Mouse (Mus musculus) erythroid progenitor cell, adult 5-6 weeks (primary cell): ENCODE results near the gene Itpkb. TPM values are rescaled to one million over a fixed set of nuclear protein-coding genes. Genes with fewer than 3 reads are reported as not detected.

Experiments
- ATAC-seq: replicated peaks from 2 replicates; pipeline ENCODE4 v1.8.0; 2016; ENCODE audit warnings: moderate number of reproducible peaks, mild to moderate bottlenecking, moderate TSS enrichment, inconsistent platforms; ENCODE audit not compliant: poor library complexity, low FRiP score, severe bottlenecking
- total RNA-seq, 2 experiments: library from RNA; stranded (forward) in 1 of 2; stranded (reverse) in 1 of 2; fragments of 150-400 nt in 1 of 2; fragments of 186-747, 209-891 nt in 1 of 2; gene quantifications; 2 replicates each; pipeline versions ENCODE4 v1.2.3 to v1.2.4; 2015 to 2017; ENCODE audit warnings: low replicate concordance in 2 of 2

Gene Itpkb
- total RNA-seq, 2 experiments from 2014 or later = 2.5 to 2.6 TPM

DNA sequence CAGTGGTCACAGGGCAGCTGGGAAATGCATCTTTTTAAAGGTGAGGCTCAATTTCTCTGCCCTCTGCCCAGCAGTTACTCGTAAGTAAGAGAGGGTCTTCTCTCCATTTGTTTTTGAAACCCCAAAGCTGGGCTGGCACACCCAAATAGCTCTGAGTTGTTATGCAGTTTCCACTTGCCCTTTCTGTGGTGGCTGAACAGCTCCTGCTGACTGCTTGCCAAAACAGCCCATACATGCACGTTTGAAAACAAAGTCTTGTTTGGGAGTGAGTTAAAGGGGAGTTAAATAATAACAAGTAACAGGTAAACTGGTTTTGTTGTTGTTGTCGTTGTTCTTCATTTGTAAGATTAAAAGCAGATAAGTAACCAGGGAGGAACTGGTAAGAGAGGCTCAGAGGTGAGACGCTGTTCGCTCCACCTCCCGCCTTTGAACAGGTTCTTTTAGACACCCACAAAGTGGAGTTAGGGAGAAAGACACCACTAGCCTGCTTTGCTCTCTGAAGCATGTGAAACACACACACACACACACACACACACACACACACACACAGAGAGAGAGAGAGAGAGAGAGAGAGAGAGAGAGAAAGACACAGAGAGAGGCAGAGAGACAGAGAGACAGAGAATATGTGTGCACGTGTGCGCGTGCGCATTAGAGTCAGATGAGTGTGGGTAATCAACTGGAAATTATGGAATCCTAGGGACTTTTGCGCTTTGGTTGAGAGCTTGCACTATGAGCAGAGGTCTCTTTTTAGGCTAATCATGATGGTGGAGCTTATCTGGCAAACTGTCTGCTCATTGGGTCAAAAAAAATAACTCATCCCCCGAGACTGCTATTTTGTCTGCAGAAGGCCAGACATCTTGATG is 5.5 kb downstream of the Itpkb start:
- ATAC-seq = no peak

DNA sequence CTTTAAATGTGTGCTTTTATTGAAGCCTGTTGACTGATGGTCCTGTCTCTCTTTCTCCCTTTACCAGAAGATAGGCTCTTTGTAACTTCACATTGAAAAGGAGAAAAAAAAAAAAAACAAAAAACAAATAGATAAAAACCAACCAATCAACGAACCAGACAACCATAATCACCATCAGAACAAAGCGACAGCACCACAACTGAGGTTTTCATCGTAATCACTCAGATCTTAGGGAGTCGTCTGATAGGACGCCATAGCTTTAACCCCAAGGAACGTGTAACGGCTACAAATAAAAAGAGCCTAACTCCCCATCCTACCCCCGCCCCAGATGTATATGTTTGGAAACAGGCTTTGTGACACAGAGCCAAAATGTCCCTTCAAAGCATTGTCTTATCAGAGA is 8.1 kb downstream of the Itpkb start:
- no peak for ATAC-seq

DNA sequence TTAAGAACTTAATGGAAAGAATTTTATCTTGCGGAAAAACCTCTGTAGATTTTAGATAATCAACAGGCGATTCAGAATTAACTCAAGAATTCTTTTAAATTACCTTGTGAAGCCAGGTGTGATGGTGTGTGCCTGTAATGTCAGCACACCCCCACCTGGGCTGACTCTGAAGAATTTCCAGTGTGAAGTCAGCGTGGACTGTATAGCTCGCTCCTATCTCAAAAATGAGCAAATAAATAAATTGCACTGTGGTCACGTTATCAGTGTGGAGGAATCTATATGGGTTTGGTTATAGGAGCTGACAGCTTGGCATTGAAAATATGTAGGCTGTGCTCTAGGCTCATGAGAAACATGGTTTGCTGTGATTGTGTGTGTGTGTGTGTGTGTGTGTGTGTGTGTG is 8.9 kb downstream of the Itpkb start:
- ATAC-seq = no peak

DNA sequence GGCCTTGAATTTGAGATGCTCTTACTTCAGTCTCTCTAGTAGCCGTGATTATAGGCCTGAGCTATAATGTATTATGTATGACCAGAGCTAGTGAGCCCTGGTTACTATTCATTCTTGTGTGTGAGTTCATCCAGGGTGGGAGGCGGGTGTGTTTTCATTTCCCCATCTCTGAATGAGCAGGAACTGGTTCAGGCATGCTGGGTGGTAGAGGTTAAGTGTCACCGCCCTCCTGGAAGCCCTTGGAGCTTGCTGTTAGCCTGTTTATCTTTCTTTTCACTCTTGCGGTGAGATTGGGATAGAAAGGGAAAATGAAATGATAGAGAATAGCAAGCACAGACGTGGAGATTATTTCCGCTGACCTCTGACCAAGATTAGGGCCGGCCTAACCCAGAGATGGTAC is 12.7 kb downstream of the Itpkb start:
- no peak for ATAC-seq

DNA sequence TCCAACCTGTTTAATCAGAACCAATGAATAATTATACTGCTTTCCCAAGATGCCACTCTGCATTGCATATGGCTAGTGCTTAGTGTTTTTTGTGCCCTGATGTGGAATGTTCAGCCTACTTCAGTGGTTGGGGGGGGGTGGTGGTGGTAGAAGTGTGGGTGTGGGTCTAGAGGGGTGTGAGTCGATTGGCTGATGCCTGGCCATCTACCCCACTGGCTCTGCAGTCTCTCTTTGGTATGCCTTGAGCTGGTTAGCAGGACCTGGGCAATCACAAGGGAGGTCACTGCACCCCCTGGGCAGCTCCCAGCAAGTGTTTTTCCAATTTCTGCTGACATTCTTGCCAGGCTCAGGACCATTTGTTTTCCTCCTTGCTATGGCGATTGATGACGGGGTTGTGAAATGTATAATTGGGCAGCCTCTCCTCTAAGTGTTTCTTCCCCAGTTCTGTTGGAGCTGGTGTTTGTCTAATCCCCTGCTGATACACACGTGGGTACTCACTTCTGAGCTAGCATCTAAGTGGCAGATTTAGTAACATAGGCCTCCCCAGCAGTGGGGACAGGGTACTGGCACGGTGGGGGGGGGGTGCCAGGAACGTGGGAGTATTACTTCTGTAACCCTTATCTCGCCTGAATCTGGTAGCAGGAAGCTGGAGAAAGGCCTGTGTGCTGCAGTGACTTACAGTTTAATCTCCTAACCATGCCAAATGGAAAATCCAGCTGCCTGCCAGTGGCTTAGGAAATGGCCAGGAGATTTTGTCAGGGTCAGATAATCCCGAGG is 13.3 kb downstream of the Itpkb start:
- ATAC-seq = no peak

DNA sequence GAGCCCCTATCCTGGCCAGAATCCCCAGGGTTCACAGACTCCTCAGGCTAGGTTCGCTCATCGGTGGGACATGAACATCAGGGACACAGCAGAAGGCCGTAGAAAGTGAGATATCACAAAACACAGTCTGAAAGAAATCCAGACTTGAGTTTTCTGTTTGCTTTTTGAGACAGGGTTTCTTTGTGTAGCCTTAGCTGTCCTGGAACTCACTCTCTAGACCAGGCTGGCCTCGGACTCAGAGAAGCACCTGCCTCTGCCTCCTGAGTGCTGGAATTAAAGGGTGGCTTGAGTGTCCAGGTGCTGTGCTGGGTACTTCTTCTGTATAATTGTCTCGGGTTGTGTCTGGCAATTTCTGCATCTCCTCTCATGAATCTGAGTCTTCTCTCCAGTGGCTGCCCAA is 14.8 kb downstream of the Itpkb start:
- ATAC-seq = no peak

DNA sequence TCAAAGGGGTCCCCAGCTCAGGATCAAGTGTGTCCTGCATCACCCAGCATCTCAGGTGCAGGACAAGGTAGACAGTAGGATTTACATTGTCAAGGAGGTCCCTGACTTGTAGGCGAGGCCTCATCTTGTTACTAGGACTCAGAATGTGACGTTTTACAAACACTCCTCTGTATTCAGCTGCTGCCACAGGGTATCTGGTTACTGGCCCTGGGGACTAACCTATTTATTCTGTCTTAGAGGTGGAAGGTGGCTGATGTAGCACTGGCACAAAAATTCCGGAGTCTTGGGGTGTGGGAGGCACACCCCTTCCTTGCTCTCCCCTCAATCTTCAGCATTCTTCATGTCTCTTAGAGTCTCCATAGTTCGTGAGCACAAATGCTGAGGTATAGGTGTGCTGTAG is 16.8 kb downstream of the Itpkb start:
- ATAC-seq = no peak

DNA sequence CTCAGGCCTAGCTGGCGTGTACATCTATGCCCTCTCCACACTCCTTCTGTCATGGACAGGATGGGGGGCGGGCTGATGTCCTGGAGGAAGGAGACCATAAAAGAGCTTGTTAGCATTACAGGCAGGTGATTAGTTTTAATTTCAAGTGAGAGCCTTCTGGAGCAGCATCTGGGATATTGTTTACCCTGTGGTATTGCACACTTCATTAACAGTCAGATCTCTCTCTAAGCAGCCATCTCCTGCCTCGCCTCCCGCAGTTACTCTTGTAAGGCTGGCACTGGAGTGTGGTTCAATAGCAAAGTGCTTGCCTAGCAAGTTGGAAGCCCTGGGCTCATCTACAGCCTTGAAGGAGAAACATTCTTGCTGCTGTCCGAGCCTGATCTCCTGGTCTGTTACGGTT is 17.6 kb downstream of the Itpkb start:
- ATAC-seq = no peak

DNA sequence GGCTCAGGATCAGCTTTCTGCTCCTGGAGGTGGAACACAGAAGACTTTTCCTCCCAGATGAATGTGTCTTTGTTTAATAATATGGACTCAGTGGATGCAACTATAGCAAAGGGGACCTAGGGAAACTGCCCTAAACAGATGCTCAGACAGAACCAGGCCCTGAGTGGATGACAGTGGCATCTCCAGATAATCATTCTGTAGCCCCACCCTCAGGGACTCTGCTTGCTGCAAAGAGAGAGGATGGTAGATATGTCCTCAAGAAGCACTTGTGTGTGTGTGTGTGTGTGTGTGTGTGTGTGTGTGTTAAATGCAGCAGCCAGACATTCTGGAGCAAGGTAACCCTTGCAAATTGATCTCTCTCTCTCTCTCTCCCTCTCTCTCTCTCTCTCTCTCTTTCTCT is 18.8 kb downstream of the Itpkb start:
- ATAC-seq = no peak

DNA sequence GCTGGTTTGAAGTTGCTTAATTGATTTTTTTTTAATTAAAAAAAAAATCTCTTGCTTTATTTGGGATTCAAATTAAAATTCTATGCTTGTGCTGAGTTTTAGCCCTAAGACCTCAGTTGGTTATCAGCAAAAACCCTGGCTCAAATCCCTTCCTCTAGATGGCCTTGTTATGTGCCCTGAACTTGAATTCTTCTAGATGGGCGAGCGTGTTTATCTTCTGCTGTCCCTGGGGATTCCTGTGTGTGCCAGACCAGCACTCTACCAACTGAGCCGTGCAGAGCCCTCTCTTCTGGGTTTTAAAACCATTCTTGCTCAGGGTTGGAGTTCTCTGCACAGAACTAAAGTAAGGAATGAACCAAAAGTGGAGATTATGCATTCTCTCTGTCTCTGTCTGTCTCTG is 22.0 kb downstream of the Itpkb start:
- ATAC-seq = no peak

DNA sequence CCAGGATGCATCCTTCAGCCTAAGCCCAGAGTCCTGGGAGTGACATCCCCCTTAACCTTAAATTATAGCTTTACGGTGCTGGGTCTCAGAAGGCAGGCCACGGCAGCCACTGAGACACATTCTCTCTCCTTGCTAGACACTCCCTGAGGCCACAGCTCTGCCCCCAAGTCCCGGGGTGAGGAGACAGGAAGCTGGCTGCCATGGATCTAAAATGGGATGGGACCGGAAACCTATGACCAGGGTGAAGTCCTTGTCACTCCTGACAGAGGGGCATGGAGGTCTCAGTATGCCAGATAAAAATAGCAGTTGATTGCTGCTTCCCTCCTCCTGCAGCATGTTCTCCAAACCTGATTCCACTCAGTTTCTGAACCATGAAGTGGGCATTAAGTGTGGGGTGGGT is 23.8 kb downstream of the Itpkb start:
- ATAC-seq = no peak

DNA sequence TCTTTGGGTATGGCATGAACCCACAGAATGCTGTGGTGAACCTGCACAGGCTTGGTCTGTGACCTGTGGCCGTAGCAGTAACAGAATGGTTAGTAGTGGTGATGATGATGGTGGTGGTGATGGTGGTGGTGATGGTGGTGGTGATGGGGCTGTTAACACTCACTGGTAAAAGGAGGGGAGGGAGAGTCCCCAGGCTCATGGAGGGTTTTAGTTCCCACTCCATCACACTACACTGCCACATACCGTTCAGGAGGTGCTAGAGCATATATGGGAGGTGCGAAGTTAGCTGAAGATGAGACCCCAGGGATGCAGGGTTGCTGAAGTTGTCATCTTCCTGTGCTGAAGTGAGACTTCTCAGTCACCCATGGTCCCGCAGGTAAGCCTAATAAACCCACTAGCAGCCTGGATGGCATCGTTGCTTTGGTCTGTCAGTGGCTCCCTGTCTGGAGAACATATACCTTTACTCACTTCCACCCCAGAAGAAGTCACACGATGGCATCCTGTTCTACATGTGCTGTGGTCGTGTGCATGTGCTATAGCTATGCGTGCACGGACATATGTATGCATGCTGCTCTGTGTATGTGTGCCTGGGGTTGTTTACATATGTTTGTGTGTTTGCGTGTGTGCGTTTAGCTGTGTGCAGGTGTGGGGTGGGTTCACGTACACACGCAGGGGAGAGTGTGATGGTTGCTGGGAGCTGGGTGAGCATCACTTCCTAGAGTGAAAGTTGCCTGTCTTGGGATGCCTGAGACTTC is 24.9 kb downstream of the Itpkb start:
- no peak for ATAC-seq

DNA sequence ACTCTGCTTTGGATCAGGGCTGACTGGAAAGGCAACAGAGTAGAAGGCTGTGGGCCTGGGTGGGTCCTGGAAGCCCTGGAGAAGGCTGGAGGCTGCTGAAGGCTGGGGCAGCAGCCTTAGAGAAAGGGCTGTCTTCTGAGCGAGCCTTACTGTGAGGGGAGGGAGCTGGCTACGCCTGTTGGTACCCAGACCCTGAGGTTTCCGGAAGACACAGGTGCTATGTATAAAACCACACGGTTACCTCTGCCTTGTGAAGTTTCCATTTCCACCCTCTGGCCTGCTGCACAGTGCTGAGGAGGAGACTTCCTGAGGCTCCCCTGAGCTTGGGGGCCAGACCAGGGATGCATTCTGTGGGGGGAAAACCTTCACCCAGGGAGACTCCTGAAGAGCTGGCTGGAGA is 25.9 kb downstream of the Itpkb start:
- ATAC-seq = no peak

DNA sequence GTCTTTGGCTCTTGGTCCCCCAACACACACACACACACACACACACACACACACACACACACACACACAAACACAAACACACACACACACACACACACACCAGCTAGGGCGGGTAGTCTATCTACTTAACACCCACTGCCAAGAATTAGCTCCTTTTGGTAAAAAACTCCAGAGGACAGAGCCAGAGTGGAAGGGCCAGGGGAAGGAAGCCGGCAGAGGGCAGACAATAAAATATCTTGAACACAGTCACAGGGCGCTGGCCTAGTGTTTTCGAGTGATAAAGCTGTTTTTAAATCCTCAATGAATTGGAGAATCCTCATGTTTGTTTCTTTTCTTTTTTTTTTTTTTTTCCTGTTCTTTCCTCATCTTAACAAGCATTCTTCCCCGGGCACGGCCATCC is 26.6 kb downstream of the Itpkb start:
- no peak for ATAC-seq

DNA sequence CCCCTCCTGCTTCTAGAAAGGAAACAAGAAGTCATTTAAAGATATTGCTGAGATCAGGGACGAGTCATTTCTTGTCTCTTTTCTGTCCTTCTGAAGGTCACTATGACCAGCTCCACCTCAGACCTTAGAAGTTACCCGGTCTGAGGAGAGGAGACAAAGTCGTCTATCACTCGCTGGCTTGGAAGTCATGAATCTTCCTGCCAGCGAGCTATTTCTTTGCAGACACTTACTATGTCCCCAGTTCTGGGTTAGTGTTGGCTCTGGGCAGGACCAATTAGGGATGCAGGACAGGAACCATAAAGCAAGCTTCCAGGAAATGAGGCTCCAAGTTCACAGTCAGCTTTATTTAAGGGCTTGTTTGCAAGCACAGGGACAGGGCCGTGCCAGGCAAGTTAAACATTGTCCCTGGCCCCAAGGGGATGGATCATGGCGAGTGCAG is 27.6 kb downstream of the Itpkb start:
- no peak for ATAC-seq

DNA sequence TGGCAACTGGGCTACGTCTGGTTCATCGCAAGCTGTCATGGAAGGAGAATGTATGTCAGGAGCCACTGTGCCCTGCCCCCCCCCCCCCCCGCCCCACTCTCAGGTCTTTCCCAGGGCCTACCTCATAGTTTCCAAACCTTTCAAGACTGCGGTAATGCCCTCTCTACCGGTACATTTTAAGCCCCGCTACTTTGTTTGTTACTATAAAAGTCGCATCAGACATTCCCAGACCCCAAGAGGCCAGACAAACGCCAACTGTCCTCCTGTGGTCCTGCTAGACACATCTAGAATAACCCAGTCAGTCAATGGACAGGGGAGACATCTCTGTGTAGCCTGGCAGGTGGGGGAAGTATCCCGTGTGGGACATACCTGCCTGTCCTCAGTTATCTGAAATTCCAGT is 28.2 kb downstream of the Itpkb start:
- no peak for ATAC-seq

DNA sequence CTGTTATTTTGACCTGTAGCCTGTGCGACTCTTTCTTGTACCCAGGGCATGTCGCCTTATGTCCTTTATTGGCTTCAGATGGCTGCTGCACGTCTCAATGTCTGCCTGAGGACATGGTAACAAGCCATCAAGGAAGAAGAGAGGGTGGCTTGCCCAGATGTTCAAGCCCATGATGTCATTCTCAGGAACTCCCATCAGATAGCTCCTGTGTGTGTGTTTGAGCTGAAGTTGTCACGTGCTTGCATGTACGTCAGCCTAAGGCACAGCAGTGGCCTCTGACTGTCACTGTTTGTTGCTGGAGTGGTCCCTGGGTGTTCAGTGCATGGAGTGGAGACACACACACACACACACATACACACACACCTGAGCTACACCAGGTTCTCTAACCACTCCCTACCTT is 29.0 kb downstream of the Itpkb start:
- ATAC-seq = no peak

DNA sequence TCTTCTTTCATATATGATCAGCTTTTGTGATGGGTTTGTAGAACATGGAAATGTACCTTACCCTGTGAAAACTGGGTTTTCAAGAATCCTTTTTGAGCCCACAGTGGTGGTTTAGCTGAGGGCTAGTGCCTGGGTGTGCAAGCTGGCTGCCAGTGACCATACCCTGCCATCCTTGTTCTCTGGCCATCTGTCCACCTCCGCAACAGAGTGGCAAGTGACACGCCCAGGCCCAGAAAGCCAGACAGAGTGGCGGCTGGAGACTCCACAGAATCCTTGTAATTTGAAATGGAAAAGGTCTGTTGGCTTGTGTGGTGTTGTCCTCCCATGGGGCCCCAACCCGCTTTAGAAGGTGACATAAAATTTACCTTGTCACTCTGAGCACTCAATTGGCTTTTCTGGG is 31.9 kb downstream of the Itpkb start:
- no peak for ATAC-seq

DNA sequence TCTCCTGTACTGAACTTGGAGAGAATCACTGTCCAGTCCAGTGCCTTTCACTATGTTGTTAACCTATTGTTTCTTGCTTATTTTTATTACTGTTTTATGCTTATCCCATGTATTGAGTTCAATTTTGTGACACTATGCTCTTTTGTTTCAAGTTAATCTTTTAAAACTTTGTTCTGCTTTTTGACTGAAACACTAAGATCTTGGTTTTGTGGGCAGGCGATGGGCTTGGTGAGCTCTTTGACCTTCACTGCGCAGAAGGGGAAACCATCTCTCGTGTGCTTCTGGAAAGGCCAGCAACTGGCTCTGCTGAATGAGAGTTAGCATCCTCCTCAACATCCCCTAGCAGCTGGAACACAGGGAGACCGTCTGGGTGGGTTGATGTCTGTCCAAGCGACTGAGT is 32.6 kb downstream of the Itpkb start:
- no peak for ATAC-seq

DNA sequence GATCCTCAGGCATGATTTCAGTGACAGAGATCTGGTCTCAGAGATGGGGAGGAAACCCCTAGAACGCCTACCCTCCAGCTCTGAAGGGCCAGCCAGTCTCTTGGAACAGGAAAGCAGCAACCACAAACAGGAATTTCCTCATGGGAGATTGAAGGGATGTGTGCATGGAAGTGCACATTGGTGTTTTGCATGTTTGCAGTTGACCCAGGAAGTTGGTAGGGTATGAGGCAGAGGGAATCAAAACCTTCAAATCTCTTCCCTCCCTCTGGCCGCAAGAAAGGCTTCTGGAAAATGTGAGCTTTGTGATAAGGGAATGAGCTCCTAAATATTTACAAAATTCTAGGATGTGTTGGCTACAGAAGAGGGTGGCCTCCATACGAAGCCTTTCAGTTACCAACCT is 33.0 kb downstream of the Itpkb start:
- ATAC-seq = no peak

DNA sequence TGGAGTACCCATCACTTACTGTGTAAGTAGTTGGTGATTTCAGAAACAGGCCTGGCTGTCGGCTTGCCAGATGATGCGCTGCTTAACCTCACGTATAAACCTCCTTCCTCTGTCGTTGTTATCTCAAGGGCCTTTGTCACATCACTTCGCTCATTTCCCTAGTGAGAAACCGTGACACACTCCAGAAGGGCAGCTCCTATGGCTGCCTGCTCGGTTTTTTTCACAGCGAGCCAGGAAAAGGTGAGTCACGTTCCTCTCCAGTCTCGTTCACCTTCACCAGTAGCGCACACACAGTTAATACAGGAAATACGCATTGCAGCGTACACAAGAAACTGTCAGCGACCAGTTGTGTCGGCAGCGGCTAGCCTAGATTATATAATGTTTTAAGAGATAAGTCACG is 33.7 kb downstream of the Itpkb start:
- no peak for ATAC-seq
